Mouse (Mus musculus) liver, postnatal 0 days (tissue): ENCODE measurements around the gene Slc38a4.

Experiments
- CTCF ChIP-seq: sonication (generic); IDR thresholded peaks from 2 replicates; pipeline ENCODE4 v1.5.1; 2016; ENCODE audit warnings: antibody characterized with exemption, low read depth
- EP300 ChIP-seq: IDR thresholded peaks from 2 replicates; pipeline ENCODE4 v1.6.1; 2016; ENCODE audit warnings: antibody characterized with exemption, low read depth, mild to moderate bottlenecking

DNA sequence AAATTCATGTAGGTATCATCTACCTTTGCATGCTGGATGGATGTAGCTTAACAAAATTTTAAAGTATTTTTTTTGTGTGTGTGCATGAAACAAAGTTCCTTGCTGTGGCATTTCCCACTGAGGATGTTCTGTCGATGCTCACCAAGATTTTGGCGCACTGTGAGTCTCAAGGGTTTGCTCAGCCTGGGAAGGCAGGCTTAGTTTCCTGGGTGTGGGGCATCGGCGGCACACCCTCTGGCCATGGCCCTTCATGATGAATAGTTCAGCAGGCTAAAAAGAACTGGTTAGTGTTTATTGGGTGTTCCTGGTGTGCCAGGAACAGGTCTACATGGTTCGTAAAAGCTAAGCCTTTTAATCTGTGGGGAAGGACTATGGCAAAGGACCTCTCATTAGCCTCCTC is 81.6 kb downstream of the Slc38a4 start:
- no peak for TF ChIP-seq CTCF
- TF ChIP-seq EP300: no peak
